Mouse (Mus musculus): ENCODE results near the gene Apmap.
"Not testable (repeated sequence)": the region's sequence is repeated elsewhere in the genome, so short reads cannot be mapped to it uniquely, and the experiment has no call there.

Apmap gene

DNA sequence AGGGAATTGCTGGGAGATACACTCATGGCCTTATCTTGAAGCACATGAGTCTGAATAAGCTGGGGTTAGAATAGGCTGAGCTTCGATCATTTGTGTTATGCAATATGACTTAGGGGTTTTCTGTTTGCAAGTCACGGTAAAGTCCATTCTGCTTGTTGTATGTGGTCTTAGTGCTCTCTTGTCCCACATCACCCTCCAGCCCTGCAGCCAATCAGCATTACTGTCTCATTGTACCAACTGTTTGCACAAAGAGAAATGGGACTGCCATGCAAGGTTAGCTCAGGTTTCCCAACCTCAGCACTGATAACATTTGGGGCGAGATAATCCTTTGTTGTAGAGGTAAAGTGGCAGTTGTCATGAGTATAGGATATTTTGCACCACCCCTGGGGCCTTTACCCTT is 1.7 kb upstream of the Apmap start:
- no peak for DNase-seq

DNA sequence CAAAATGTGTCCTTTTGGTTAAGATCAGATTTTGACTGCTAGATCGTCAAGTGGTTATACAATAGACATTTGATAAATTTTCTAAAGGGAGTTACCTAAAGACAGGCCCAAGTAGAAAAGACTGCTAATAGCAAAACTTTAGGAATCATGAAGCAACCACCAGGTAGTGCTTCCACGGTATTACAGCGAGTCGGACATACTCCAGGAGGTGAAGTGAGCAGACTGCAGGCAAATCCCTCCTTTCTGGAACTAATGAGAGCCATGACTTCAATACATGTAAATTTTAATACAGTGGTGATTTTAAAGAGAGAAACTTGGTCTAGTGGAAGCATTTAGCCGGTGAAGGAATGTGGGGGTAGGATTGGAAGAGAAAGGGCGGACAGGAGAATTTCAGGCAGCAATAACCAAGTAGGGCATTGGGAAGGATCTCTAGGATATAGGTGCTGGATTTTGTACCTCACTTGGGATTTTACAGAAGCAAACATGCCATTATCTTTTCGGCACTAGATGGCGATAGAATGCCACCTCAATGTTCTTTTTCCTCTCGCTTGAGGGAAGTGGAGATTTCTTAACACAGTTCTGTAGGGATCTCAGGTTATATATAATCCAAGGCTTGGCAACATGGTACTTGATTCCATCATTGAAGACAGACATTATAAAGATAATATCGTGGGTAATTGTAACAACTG is 649 bp upstream of the Apmap start:
- DNase-seq = peak; percentile 64

DNA sequence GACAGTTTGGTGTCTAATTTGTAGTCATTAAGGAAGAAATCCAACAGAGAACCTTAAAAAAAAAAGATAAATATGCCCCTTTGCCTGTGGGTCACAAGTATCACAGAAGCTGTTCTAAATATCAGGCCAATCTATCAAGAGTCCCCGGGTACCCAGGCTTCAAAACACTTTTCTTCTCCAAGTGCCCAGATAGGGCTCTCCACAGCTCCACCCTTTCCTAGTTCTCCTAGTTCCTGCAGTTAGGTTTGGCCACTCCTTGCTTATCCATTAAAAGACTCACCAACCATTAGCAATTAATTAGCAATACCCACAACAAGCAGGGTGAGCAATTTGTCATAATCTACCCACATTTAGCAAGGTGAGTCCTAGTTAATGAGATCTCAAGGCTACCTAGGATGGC is 1.3 kb downstream of the Apmap start:
- DNase-seq = no peak

DNA sequence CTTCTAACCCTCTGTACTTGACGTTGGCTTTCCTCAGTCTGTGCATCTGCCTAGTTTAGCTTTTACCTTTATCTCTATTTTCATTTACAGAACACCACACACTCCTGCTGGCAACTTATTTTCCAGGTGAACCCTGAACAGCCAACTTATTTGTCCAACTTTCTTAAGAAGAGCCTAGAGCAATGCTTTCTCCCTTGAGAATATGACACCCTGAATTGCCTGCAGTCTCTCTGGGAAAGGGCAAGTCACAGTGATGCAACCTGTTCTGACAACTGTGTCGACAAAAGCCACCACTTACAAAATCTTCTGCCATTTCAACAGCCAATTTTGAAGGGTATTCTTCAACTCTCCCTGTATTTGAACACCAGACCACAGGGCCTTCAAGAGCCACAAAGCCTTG is 3.6 kb downstream of the Apmap start:
- no peak for DNase-seq

DNA sequence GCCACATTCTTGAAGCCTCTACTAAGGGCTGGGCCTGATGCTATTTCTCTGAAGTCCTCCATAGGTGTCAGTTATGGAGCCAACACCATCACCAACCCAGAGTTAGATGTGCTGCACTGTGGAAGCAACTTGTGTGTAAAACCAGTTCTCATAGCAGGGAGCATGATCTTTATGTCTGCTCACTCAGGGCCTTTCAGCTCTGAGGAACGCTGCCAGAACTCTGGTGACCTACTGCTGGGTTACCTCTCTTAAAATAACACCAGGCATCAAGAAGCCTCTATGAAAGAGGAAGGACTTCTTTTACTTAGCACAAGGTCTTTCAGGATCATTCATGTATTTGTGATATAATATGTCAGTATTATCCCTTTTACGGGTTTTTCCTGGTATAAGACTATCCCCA is 6.2 kb downstream of the Apmap start:
- no peak for DNase-seq

DNA sequence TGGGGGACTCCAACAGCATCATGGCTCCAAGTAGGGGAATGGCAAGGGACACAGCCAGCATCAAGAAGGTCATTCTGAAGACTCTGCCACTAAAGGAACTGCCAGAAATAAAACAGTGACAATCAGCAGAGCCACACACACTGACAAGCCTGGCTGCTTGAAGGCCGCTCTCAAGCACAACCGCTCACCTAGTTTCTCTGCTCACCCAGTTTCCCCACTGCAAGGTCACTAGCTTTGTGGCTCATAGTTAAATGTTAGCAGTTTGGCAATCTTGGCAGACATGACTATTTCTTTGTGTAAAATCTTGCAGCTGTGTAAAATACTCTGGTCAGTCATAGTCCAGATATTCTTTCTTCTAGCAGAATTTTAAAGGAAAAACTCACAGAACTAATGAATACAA is 8.1 kb downstream of the Apmap start:
- no peak for DNase-seq

DNA sequence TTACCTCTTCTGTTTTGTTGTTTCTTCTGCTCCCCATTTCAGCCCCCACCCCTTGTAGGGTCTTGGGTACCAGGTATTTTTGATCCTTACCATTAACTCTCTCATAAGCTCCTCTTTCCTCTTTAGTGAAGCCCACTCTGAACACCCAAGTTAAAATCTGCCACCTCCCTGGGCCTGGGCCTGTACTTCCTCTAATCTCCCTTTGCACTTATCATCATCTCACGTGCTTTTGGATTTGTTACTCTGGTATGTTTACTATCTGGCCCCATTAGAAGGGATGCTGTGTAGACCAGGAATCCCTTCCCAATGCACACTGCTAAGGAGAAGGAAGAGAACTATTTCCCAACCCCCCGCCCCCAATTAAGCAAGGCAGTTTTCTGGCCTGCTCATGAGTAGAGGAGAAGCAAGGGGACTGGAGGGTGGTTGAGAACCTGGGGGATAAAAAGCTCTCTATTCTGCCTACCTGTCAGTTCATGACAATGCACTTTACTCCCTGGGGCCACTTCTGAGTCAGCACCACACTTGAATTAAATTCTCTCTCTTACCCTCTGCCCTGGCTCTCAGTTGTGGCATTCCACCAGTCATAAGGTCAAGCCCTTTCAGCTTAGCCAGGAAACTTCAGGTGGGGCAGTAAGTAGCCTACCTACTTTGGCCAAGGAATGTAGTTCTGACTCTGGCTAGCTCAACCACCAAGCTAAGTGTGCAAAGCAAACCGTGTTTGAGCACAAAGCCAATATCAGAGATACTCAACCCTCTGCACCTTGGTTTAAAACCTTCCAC is 12.8 kb downstream of the Apmap start:
- DNase-seq = no peak

DNA sequence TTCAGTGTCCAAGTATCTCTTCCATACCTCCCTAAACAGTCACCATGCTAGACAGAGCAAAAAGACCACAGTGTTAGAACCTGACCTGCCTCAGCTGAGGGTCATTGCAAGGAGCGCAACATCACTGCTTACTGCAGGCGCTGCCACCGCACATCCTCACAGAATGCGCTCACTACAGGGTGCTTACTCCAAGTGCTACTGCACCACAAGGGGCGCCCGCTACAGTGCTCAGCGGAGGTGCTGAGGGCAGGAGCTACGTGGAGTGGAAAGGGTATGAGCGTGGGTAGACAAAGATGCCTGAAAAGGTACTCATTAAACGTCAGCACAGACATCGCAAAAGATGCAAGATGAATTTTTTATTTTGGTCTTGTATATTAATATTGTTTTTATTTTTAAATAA is 19.3 kb downstream of the Apmap start:
- no peak for DNase-seq

DNA sequence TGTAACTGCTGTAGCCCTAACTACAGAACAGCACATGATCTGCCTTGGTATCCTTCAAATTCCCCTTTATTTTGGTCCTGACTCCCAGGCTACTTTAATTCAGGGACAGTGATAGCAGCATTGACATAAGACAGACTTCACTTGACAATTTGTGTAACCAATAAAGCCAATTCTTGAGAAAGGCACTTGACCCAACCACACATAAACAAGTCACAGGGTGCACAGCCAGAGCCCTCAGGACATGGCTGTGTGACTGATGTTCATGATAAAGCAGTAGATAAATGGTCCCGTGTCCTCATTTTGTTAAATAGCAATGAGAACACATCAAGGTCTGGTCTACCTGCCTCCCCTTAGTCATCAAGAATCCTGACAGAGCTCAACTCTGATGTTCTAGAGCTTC is 28.7 kb downstream of the Apmap start:
- DNase-seq = no peak

DNA sequence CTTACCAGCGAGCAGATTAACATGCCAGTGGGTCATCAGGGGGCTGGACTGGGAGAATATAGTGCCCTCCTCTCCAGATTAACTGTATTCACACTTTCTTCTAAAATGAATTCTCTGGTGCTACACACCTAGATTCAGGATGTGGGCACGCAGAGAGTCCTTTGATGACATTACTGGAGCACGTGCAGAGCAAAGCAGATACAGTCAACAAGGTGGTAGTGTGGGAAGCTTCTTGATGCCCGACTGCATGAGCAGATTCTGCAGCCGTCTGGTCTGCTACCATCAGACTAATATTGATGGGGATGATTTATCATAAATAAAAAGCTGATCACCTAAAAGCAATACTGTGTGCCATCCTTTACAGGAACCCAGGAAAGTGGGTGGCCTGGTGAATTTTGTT is 29.8 kb downstream of the Apmap start:
- DNase-seq = no peak

DNA sequence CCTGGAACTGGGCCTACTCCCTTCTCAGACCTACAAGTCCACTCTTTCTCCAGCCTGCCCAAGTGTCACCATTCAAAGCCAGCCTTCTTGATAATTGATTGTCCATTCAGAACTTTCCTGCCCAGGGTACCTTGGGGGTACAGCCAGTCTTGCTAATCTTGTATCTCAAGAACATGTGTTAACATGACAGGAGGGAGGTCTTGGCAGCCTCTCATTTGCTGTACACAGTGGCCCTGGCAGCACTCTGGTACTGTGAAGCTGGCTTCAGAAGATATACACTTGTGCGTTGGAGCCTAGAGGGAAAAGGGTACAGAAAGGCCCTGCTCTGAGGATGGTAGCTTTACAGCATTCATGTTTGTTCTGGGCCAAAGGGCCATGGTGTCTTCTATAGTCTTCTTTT is 32.1 kb downstream of the Apmap start:
- DNase-seq = no peak

DNA sequence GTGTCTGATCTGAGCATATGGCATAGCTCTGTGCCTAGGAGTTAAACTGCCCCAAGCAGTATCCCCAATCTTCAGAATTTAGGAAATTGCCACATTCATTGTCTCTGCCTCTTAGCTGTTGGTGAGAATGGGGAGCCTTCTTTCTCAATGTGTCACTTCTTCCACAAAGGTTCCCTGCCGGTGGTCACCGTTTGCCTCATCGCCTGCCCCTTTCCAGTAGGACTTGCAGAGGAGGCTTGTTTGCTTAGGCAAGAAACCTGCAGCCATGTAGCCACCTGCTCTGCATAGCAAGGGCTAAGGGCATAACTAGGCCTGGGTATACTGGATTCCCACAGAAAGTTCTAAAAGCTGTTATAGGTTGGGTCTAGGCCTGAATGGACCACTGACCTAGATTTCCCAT is 35.9 kb downstream of the Apmap start:
- DNase-seq = no peak

DNA sequence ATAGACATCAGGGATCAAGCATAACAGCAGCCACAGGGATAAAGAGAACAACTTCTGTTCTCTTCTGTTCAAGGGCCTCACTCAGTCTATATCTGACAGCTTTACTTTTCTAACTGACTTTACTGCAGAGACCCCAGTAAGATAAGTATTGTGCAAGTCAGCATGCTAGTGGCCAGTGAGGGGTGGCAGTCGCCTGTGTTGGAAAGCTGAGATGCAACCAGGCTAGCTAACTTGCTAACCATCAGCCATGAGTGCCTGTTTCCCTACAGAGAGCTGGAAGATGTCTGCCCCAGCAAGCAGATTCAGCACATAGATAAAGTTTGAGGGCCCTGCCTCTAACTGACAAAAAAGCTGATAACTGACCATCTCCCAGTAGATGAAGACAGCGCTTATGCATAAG is 37.6 kb downstream of the Apmap start:
- no peak for DNase-seq

DNA sequence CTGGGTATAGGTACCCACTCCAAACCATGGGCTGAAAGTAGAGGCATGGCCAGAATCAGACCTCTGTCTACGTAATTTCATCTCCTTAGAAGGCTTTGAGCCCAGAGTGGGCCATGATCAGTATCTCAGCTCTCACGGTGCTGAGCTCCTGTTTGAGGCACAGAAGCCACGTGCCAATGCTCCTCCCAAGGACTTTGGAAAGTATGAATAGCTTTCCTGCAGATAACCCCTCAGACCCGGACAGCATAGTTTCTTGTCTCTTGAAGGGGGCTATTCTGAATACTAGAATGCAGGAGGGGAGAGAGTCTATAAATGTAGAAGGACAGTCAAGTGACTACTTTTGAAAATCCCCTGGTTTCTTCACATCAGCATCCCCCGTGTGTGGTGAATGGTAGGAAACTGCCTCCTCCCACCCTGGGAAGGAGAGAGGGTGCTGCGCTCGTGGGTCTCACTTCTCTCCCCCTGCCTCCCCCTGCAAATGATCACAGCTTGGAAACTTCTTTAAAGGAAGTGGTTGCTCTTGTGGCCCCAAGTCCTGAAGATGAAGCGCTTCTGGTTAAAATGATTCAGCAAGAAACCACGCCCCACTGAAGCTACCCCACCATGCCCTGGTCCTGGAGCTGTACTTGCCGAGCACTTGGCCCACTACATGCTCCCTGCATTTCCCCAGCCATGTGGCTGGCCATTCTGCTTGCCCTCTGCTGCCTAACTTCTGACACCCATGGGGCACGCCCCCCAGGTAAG is 38.3 kb downstream of the Apmap start, which contains the start of gene Cst7:
Cst7 (plus strand) TSS at position 569 of the 744 bp plus-strand sequence.
- DNase-seq = no peak

DNA sequence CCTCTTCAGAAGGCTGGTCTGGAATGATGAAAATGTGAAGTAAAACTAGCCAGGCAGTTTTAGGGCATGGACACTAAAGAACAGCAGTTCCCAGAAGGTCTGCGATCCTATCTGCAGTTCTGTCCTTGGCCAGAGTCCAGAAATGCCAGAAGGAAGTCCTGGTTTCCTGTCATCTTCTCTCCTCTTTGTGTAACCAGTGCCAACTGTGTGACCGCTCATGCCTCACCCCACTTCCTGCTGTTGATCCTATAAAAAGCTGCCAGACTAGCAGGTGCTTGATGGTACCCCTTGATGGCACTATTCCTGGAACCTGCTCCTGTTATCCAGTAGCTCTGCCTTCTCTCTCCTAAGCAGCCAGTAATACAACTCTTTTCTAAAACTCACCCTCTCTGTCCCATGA is 41.3 kb downstream of the Apmap start:
- no peak for DNase-seq

DNA sequence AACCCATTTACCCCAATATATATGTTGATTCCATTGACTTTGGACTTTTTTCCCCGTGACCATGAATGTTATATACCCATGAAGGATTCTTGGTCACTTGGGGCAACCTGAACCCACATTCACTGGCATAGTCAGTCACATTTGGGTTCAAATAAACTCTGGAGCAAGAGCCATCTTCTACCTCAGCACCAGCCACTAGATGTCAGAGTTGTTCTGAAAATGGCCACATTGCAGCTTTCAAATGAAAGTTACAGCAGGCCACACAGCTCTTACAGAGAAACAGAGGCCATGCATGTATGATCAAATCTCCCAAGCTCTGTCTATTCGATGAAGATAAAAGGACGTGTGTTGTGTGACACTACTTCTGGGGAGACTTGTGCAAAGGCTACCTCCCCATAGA is 49.8 kb downstream of the Apmap start:
- DNase-seq = no peak

DNA sequence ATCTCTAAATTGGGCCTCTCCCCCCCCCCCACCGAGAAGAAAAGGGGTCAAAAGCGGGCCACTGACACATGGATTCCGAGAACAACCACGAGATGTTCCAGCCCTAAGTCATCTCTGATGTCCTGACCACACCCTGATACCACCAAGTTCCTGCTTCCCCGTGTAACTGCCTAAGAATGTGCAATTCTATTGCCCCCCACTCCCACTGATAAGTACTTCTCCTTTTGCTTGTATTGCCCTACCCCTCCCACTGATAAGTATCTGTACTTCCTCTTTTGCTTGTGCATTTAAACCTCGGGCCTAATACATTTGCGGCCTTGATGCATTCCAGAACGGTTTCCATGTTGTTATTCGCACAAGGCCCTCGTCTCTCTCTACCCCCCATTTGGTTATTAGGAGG is 58.8 kb downstream of the Apmap start:
- not testable (repeated sequence) for DNase-seq

Data from right cerebral cortex, postnatal 25 days (tissue).